Comparison of ENCODE assay signal across 26 mouse cellular contexts in genomic region chr10:85873861-85874544, GRCm38 (mm10). TPM values are rescaled to one million over a fixed set of nuclear protein-coding genes. Genes with fewer than 3 reads are reported as not detected.
DNase-seq lines count a peak whose midpoint lies in the region; ATAC-seq and TF ChIP-seq lines count a peak whose summit lies in the region.
"Had no signal": no experiment of that assay in that cellular context is flagged by ENCODE, and none has a peak within 500 bp of the region (broad histone marks: within the 10 kb centered on the region; RNA-seq: fewer than 3 reads in every experiment).

No protein-coding gene starts in this region.

- no peaks in the 10 kb centered on the region for H3K9me3 ChIP-seq in lung, embryonic 16.5 days (ENCODE audit: control insufficient read depth, low read length)
- H3K9me3 ChIP-seq in ES-E14 (ENCODE audit: control insufficient read depth, insufficient read depth, low read depth, low read length) = no peaks in the 10 kb centered on the region
- no peaks in the 10 kb centered on the region for H3K9me3 ChIP-seq in midbrain, embryonic 16.5 days (replicated peaks; ENCODE audit: control insufficient read depth, low read length, poor library complexity, severe bottlenecking)
- H3K9me3 ChIP-seq: G1E; hindbrain, embryonic 15.5 days; liver, embryonic 13.5 days; midbrain, embryonic 13.5 days had no signal

- no peaks in the 10 kb centered on the region for H3K27me3 ChIP-seq in lung, embryonic 16.5 days (ENCODE audit: control insufficient read depth, insufficient read depth, low read depth, low read length)
- no peaks in the 10 kb centered on the region for H3K27me3 ChIP-seq in midbrain, embryonic 16.5 days (ENCODE audit: control insufficient read depth, insufficient read depth, low read depth, low read length)
- no peaks in the 10 kb centered on the region for H3K27me3 ChIP-seq in cerebellum, adult 2 months (ENCODE audit: control insufficient read depth, insufficient read depth, low read length)
- H3K27me3 ChIP-seq: hindbrain, embryonic 15.5 days; liver, embryonic 13.5 days; midbrain, embryonic 13.5 days had no signal

- no peak for DNase-seq in lung, postnatal 14 days
- DNase-seq in ES-E14 (ENCODE audit: low read depth, low spot score) = peak; percentile 8
- DNase-seq in cerebellum, adult 2 months = no peak
- DNase-seq: adrenal gland, postnatal 14 days; cerebellum, adult 11 months; cerebellum, postnatal 14 days; forebrain, postnatal 0 days; gastrocnemius, postnatal 36 days; kidney, adult 8-10 months; kidney, postnatal 25 days; liver, embryonic 13.5 days; right cerebral cortex, postnatal 25 days; spleen, adult 18-20 months had no signal

- H3K9ac ChIP-seq in lung, embryonic 16.5 days (ENCODE audit: low read length) = no peak overlapping the region
- H3K9ac ChIP-seq in ES-E14 (ENCODE audit: insufficient read depth, low read depth, low read length, poor library complexity, severe bottlenecking) = no peak overlapping the region
- no peak overlapping the region for H3K9ac ChIP-seq in midbrain, embryonic 16.5 days (ENCODE audit: low read depth, low read length)
- H3K9ac ChIP-seq: forebrain, postnatal 0 days; hindbrain, embryonic 15.5 days; liver, embryonic 13.5 days; midbrain, embryonic 13.5 days had no signal

- TF ChIP-seq POLR2A in bone marrow macrophage, adult 2 months (IDR thresholded peaks at IDR 0.05; ENCODE audit: borderline replicate concordance, low read depth, low read length) = no peak
- TF ChIP-seq POLR2A in cerebellum, adult 2 months (IDR thresholded peaks at IDR 0.05; ENCODE audit: borderline replicate concordance, insufficient read depth, low read length) = no peak

- no peak for TF ChIP-seq CTCF in bone marrow macrophage, adult 2 months (IDR thresholded peaks at IDR 0.05; ENCODE audit: low read depth, low read length)
- TF ChIP-seq CTCF in cerebellum, adult 2 months (IDR thresholded peaks at IDR 0.05; ENCODE audit: borderline replicate concordance, insufficient read depth, low read depth, low read length) = no peak

- H3K36me3 ChIP-seq in lung, embryonic 16.5 days (ENCODE audit: control insufficient read depth, insufficient read depth, low read length) = peaks cover 29% of the 10 kb centered on the region
- peaks cover 24% of the 10 kb centered on the region for H3K36me3 ChIP-seq in ES-E14 (ENCODE audit: control insufficient read depth, insufficient read depth, low read length, poor library complexity, severe bottlenecking)
- H3K36me3 ChIP-seq in midbrain, embryonic 16.5 days (ENCODE audit: control insufficient read depth, insufficient read depth, low read length) = peaks cover 22% of the 10 kb centered on the region

- H3K27ac ChIP-seq in lung, embryonic 16.5 days (ENCODE audit: low read length) = no peak overlapping the region
- H3K27ac ChIP-seq in ES-E14 (ENCODE audit: insufficient read depth, low read depth, low read length, poor library complexity, severe bottlenecking) = no peak overlapping the region
- peak overlapping the region; percentile 64 for H3K27ac ChIP-seq in bone marrow macrophage, adult 2 months (ENCODE audit: insufficient read depth, low read depth, low read length)
- H3K27ac ChIP-seq in midbrain, embryonic 16.5 days (ENCODE audit: low read length) = no peak overlapping the region
- H3K27ac ChIP-seq in cerebellum, adult 2 months (ENCODE audit: insufficient read depth, low read length) = no peak overlapping the region
- H3K27ac ChIP-seq: hindbrain, embryonic 15.5 days; layer of hippocampus, adult 2 months; liver, embryonic 13.5 days; midbrain, embryonic 13.5 days had no signal

- peaks cover 14% of the 10 kb centered on the region for H3K4me1 ChIP-seq in lung, embryonic 16.5 days (replicated peaks; ENCODE audit: control insufficient read depth, insufficient read depth, low read length)
- peaks cover 0 to 5% of the 10 kb centered on the region in 2 experiments; a peak in 2 of 4 replicates for H3K4me1 ChIP-seq in ES-E14 (ENCODE audit: control insufficient read depth in 2 of 2, insufficient read depth in 2 of 2, low read length in 2 of 2, poor library complexity in 1 of 2)
- H3K4me1 ChIP-seq in bone marrow macrophage, adult 2 months (ENCODE audit: control insufficient read depth, insufficient read depth, low read length) = peaks cover 23% of the 10 kb centered on the region
- peaks cover 16% of the 10 kb centered on the region for H3K4me1 ChIP-seq in midbrain, embryonic 16.5 days (ENCODE audit: control insufficient read depth, insufficient read depth, low read length)
- no peaks in the 10 kb centered on the region for H3K4me1 ChIP-seq in cerebellum, adult 2 months (ENCODE audit: control insufficient read depth, insufficient read depth, low read length)

- 71% methylated on average over 13 of the region's 13 CpGs for WGBS in lung, embryonic 16.5 days
- WGBS in midbrain, embryonic 16.5 days = 91% methylated on average over 13 of the region's 13 CpGs
- 86% methylated on average over 13 of the region's 13 CpGs for WGBS in cerebellum, adult 2 months

- in situ Hi-C loops in ES-E14 (cut with MboI; ENCODE audit: low sequenced_read_pairs in 2 of 2, unreplicated experiment in 2 of 2) = no loop called here

- no peak overlapping the region for H3K4me2 ChIP-seq in lung, embryonic 16.5 days (ENCODE audit: low read depth, low read length)
- H3K4me2 ChIP-seq in midbrain, embryonic 16.5 days (ENCODE audit: low read length) = no peak overlapping the region

- ATAC-seq in lung, embryonic 16.5 days (ENCODE audit: low read depth) = 0 out of 2 replicates have a peak, but pooled peaks have one; percentile 19
- peak; percentile 49 for ATAC-seq in neutrophil, adult 5-6 weeks (ENCODE audit: extremely low read depth, insufficient number of reproducible peaks, low FRiP score, poor library complexity, severe bottlenecking)
- ATAC-seq in midbrain, embryonic 16.5 days = no peak
- ATAC-seq: forebrain, postnatal 0 days; midbrain, embryonic 13.5 days had no signal

- H3K4me3 ChIP-seq in lung, embryonic 16.5 days (ENCODE audit: low read length) = no peak overlapping the region
- no peak overlapping the region for H3K4me3 ChIP-seq in ES-E14 (ENCODE audit: insufficient read depth in 1 of 2, low read depth in 1 of 2, low read length in 2 of 2, poor library complexity in 1 of 2, severe bottlenecking in 1 of 2)
- H3K4me3 ChIP-seq in bone marrow macrophage, adult 2 months (ENCODE audit: insufficient read depth, low read length) = peak overlapping the region; percentile 80
- H3K4me3 ChIP-seq in midbrain, embryonic 16.5 days (ENCODE audit: low read depth, low read length) = no peak overlapping the region
- no peak overlapping the region for H3K4me3 ChIP-seq in cerebellum, adult 2 months (replicated peaks; ENCODE audit: insufficient read depth, low read depth, low read length)
- H3K4me3 ChIP-seq: hindbrain, embryonic 15.5 days; layer of hippocampus, adult 2 months had no signal

TF ChIP-seq in ES-E14, 5 proteins besides CTCF, POLR2A, EP300 and RAD21:
- TF ChIP-seq ZNF384 (IDR thresholded peaks at IDR 0.05; ENCODE audit: low read depth, low read length) = no peak
- no peak for TF ChIP-seq CHD2 (IDR thresholded peaks at IDR 0.05; ENCODE audit: low read depth, low read length)
- TF ChIP-seq MAFK (IDR thresholded peaks at IDR 0.05; ENCODE audit: insufficient read depth, low read depth, low read length) = no peak
- no peak for TF ChIP-seq HCFC1 (IDR thresholded peaks at IDR 0.05; ENCODE audit: borderline replicate concordance, insufficient read depth, low read length)
- no peak for TF ChIP-seq ZC3H11A (IDR thresholded peaks at IDR 0.05; ENCODE audit: borderline replicate concordance, low read depth, low read length)

RNA-seq across cellular contexts. Expression of gene Prdm4, which starts 42.9 kb away (rescaled TPM):
- 11.1 and 11.5 TPM in 2 replicates for polyA plus RNA-seq in lung, embryonic 16.5 days (2015; fragmentation: Nextera tagmentation; extraction: Ambion mirVana)
- total RNA-seq in ES-E14 (2012; rRNA removed) = 35.6 and 36.2 TPM in 2 replicates
- polyA plus RNA-seq in bone marrow macrophage, adult 2 months (2012; ENCODE audit: insufficient read depth, insufficient read length, missing spikeins) = 13.9 and 14.2 TPM in 2 replicates
- 36.5 and 50.2 TPM in 2 replicates for total RNA-seq in neutrophil, adult 5-6 weeks (2017)
- 20.3 and 21.7 TPM in 2 replicates for polyA plus RNA-seq in midbrain, embryonic 16.5 days (2015; fragmentation: Nextera tagmentation; extraction: Ambion mirVana)
- 27.8 and 29.4 TPM in 2 replicates for polyA plus RNA-seq in cerebellum, adult 2 months (2012; rRNA removed)

RNA-seq across cellular contexts. Expression of gene Pwp1, which starts 44.7 kb away (rescaled TPM):
- polyA plus RNA-seq in lung, embryonic 16.5 days (2015; fragmentation: Nextera tagmentation; extraction: Ambion mirVana) = 70.0 and 72.3 TPM in 2 replicates
- 58.4 and 71.9 TPM in 2 replicates for total RNA-seq in ES-E14 (2012; rRNA removed)
- polyA plus RNA-seq in bone marrow macrophage, adult 2 months (2012; ENCODE audit: insufficient read depth, insufficient read length, missing spikeins) = 14.9 and 15.2 TPM in 2 replicates
- 21.2 and 25.3 TPM in 2 replicates for total RNA-seq in neutrophil, adult 5-6 weeks (2017)
- 64.4 and 65.7 TPM in 2 replicates for polyA plus RNA-seq in midbrain, embryonic 16.5 days (2015; fragmentation: Nextera tagmentation; extraction: Ambion mirVana)
- 18.2 and 20.5 TPM in 2 replicates for polyA plus RNA-seq in cerebellum, adult 2 months (2012; rRNA removed)

RNA-seq across cellular contexts. Expression of gene Ascl4, which starts 53.5 kb away (rescaled TPM):
- polyA plus RNA-seq in lung, embryonic 16.5 days (2015; fragmentation: Nextera tagmentation; extraction: Ambion mirVana) = 0.10 and 0.19 TPM in 2 replicates
- 0.48 and 0.54 TPM in 2 replicates for total RNA-seq in ES-E14 (2012; rRNA removed)
- polyA plus RNA-seq in bone marrow macrophage, adult 2 months (2012; ENCODE audit: insufficient read depth, insufficient read length, missing spikeins) = not detected in 2 replicates
- 1.4 TPM in 1 of 2 replicates, not detected in the other for total RNA-seq in neutrophil, adult 5-6 weeks (2017)
- 1.2 and 1.3 TPM in 2 replicates for polyA plus RNA-seq in midbrain, embryonic 16.5 days (2015; fragmentation: Nextera tagmentation; extraction: Ambion mirVana)
- 0.52 and 0.68 TPM in 2 replicates for polyA plus RNA-seq in cerebellum, adult 2 months (2012; rRNA removed)
- total RNA-seq: adrenal gland, postnatal 14 days; gastrocnemius, adult 18-20 months; gastrocnemius, postnatal 36 days; heart, adult 8-10 months; heart, postnatal 25 days had no signal
- polyA plus RNA-seq: G1E; heart, embryonic 14.5 days; intestine, embryonic 14.5 days; liver, embryonic 13.5 days had no signal
